Mouse (Mus musculus) ES-Bruce4 (cell line): ENCODE measurements around the gene Thbd.

Source experiments
- CTCF ChIP-seq: IDR thresholded peaks from one replicate; pipeline ENCODE4 v1.8.1; 2011; ENCODE audit warnings: low read depth, low read length
- EP300 ChIP-seq: IDR thresholded peaks from 2 replicates; pipeline ENCODE4 v1.6.1; 2011; ENCODE audit warnings: low read depth, low read length; ENCODE audit not compliant: insufficient read depth

- TF ChIP-seq EP300 (no peak), CTCF (no peak)
Measured at GRCm38 (mm10) chr2:148379899-148380413, 28.0 kb downstream of the Thbd start.
